Mouse (Mus musculus) gastrocnemius, adult 18-20 months (tissue): ENCODE results near the gene Serpinf1. TPM values are rescaled to one million over a fixed set of nuclear protein-coding genes. Genes with fewer than 3 reads are reported as not detected.
A peak's percentile ranks its signal among the peaks of the same experiment; 100 is the strongest.

ENCODE experiments used
- microRNA-seq: library from miRNA; unstranded; fragments of <30 nt; microRNA quantifications from one replicate; pipeline ENCODE4 v1.2.0, GENCODE M21; 2021
- total RNA-seq, 2 experiments: library from RNA; stranded (reverse); gene quantifications; 2 replicates each; pipeline ENCODE4 v1.2.3; 2021

The Serpinf1 gene
- total RNA-seq, 2 experiments from 2014 or later = 50.2 to 64.1 TPM

Small RNA genes lying within 50 kb of the gene (microRNA-seq; reads per million reads assigned to microRNA genes)
- gene Mir22 = 226,748 reads per million, percentile 100 among the genes with 10 or more reads in this experiment

Other genes starting within 250 kb of the Serpinf1 start
- 1 to 10 TPM; 2.5 to 2.8 TPM for gene Ovca2, start 243.9 kb downstream of the Serpinf1 start, total RNA-seq
- 1 to 10 TPM; 4.6 to 5.6 TPM for gene Dph1, start 231.5 kb downstream of the Serpinf1 start, total RNA-seq
- gene Rtn4rl1, start 228.9 kb downstream of the Serpinf1 start, total RNA-seq = 1 to 10 TPM in 1 of 2 experiments, under 1 TPM in 1; 0.96 to 1.1 TPM
- 10 to 100 TPM; 62.8 to 73.1 TPM for gene Rpa1, start 74.4 kb downstream of the Serpinf1 start, total RNA-seq
- gene Smyd4, start 74.3 kb downstream of the Serpinf1 start, total RNA-seq = 1 to 10 TPM; 4.5 to 4.9 TPM
- gene Serpinf2, start 16.9 kb upstream of the Serpinf1 start, total RNA-seq = under 1 TPM in 1 of 2 experiments, not detected in 1; 0.36 TPM
- 1 to 10 TPM; 4.5 to 5.5 TPM for gene Wdr81, start 32.0 kb upstream of the Serpinf1 start, total RNA-seq
- 1 to 10 TPM; 2.6 to 2.9 TPM for gene Tlcd2, start 39.0 kb upstream of the Serpinf1 start, total RNA-seq
- 10 to 100 TPM; 70.1 to 70.9 TPM for gene Prpf8, start 64.1 kb upstream of the Serpinf1 start, total RNA-seq
- gene Rilp, start 87.4 kb upstream of the Serpinf1 start, total RNA-seq = 10 to 100 TPM; 31.5 to 32.4 TPM
- 1 to 10 TPM; 2.4 to 3.3 TPM for gene Scarf1, start 90.8 kb upstream of the Serpinf1 start, total RNA-seq
- 10 to 100 TPM; 24.0 to 32.2 TPM for gene Slc43a2, start 109.0 kb upstream of the Serpinf1 start, total RNA-seq
- gene Pitpna, start 165.4 kb upstream of the Serpinf1 start, total RNA-seq = 100 to 1,000 TPM; 168 to 172 TPM
- 10 to 100 TPM; 24.6 to 25.0 TPM for gene Inpp5k, start 208.3 kb upstream of the Serpinf1 start, total RNA-seq
- gene Myo1c, start 227.8 kb upstream of the Serpinf1 start, total RNA-seq = 10 to 100 TPM; 32.6 to 40.7 TPM